Mouse (Mus musculus) R1 (cell line): ENCODE measurements at regions not wholly inside any gene's neighbourhood (a gene's known extent, or its start where the extent isn't known, plus 50 kb on each side); places are given as distances from the start of the nearest gene placed in this dataset.

Experiments used
- DNase-seq: peaks from one replicate; pipeline ENCODE4 v3.0.0-alpha.2; 2018; ENCODE audit warnings: low read depth, low spot score

DNA sequence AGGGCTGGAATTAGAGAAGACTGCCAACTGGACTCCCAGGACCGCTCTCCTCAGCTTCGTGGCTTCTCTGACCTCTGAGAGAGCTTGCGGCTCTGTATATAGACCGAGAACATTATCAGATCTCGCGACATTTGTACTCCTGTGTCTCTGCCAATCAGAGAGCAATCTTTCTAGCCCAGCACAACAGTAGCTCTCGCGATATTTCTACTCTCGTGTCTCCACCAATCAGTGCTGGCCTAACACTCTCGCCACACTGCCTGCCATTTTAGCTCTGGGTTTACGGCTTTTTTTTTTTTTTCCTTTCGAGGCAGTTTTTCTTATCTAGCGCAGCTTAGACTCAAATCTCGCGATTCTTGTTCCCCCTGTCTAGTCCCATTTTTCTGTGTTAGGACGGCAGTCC lies 227.0 kb downstream of the Slitrk2 start:
- peak; percentile 37 for DNase-seq
